Mouse (Mus musculus) cerebellum, postnatal 4 days (tissue): ENCODE measurements at regions not wholly inside any gene's neighbourhood (a gene's known extent, or its start where the extent isn't known, plus 50 kb on each side); places are given as distances from the start of the nearest gene placed in this dataset.
A peak's percentile ranks its signal among the peaks of the same experiment; 100 is the strongest.

Source experiments
- DNase-seq, 2 experiments: peaks; one replicate each; pipeline ENCODE4 v3.0.0; 2022; ENCODE audit warnings: low spot score in 2 of 2, mixed read lengths in 1 of 2

DNA sequence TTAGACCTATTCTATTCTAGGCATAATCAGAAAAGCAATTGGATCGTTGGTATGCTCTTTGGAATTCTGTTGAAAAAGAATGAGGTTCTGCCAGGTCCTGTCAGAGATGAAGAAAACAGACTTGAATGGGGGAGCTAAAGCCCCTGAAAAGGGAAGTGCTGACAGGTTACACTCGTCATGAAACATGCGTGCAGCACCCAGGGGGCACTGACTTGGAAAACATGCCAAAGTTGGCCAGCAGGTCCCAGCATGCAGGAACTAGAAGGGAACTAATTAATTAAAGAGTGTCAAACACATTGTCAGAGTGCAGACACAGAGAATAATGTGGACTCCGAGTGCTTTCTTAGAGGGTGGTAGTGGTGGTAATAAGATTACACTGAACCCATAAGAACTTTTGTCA, 346.2 kb upstream of the Smarca2 start:
- no peak for DNase-seq

DNA sequence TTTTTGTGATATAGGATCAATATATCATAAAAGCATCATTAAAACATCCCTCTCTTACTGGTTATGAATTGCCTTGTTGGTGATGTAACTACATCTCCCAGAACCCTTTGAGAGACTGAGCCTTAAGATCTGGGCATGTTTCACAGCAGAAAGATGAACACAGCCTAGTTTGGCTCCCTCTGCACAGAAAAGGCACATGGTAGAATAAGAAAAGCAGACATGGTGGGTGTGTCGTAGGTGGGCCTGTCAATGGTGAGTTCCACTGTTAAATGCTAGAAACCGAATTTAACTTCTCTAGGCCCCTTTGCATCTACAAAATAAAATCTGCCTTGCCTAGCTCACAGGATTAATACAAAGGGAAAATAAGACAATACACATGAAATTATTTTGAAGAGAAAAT, 343.3 kb upstream of the Smarca2 start:
- DNase-seq = no peak

DNA sequence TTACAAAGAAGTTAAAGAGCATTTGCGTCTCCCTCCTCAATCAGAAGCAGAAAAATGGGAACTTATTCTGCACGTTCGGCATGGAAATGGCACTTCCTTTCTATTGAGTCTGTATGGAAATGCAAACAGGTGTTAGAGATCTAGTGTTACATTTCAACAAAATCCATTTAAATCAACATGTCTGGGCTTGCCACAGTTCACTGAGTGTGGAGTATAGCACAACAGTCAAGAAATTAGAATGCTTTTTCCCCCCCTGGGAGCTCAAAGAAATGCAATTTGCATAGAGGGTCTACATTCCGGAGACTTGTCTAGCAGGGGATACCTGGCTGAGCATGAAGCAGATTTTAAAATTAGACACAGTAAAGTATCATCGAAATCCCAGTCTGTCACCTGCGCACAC, 308.5 kb upstream of the Smarca2 start:
- DNase-seq = no peak

DNA sequence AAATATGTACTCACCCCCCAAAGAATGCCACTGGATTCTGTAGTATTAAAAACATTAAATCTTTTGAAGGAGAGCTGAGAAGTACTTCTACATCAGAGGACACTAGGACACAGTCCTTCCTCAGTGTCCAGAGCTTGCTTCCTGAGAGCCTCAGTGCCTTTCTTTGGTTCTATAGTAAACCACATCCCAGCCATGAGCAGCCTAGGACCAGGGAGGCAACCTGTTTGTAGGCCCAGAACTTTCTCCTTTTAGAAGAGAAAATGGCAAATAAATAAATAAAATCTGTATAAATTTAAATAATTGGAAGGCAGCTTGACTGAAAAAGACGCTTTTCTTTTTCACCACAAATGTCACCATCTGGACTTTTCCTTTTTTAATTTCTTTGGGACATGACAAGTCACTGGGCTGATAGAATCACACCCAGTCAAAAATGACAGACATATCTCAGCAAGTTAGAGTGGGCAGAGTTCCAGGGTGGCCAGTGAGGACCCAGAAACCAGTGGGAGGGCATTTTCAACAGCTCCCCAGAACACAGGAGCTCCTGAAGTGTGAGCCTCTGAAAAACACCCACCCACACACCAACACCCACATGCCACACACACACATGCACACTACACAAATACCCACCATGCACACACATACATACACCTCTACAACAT, 296.2 kb upstream of the Smarca2 start:
- no peak for DNase-seq

DNA sequence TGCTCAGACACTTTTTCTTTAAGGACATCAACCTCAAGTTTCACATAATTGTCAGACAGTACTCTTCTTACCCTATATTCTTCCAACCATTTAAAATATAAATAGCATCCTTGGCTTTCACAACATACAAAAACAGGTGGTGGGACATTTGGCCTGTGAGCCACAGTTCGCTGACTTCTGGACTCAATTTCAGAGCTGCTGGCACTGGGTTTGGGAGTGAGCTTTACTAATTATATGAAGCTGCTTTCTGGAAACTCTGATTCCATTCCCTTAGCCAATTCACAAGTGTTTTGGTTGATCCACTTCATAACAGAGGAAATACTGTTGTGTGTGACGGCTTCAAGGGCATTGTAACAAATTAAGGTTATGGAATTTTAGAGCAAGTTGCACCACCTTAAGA, 285.9 kb upstream of the Smarca2 start:
- DNase-seq = no peak

DNA sequence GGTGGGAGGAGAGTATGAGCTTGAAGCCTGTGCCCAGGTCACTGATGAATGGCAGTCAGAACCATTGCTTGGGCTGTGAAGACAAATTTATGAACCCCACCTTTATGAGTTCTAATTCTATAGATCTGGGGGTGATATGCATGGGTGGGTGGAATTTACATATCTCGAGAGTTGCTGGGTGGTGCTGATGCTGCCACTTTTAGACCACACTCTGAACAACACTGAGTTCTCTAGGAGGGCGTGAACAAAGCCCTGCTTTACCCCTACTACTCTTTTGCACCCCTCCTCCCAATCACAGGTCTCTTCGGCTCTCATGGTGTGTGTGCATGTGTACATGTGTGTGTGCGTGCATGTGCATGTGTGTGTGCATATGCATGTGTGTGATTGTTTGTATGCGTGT, 281.2 kb upstream of the Smarca2 start:
- no peak for DNase-seq

DNA sequence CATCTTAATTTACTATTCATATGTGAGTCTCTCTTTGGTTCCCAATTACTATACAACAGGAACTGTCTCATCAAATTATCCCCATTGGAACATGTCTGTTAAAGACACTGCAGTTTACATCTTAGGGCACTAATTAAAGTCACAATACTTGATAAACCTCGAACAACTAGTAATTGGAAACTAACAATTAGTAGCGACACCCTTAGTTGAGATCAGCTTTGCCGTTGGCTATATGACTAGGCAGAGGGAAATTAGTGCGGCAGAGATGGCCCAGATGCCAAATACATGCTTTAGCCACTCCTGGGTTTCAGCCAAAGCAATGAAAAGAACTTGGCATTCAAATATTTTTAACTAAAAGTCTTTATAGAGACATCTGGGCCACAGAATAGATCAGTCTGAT, 265.7 kb upstream of the Smarca2 start:
- no peak for DNase-seq

DNA sequence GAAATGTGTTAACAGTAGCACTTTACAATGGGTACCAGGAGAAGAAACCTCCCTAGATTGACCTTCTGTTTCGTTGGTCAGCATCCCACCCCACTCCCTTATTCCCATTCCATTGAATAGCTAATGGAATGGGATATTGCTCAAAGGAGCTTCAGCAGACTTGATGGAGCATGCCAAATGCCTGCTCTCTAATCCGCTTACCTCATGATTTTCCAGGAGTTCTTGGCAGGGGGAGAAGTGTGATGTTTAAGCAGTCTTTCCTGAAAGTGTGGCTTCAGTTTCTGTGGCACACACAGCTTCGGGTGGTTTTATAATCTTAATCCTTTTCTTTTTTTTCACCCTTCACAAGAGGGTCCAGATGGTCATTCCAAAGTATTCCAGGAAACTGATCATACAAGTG, 264.7 kb upstream of the Smarca2 start:
- DNase-seq = no peak

DNA sequence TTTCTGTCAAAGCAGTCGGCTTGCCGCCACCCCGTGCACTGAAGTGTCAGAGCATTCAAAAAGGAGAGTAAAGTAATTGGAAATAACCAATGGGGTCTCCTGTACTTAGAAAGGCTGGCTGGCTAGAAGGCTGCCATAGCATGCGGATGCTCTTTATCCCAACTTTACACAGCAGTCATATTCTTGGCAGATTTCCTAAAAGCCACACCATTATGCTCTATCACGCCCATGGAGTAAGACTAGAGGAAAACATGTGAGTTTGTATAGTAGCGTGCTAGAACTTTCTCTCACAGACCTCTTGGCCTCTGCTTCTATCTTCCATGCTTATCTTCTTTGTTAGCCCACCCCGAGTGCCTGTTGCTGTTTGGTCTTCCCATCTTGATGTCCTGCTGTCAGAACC, 249.8 kb upstream of the Smarca2 start:
- DNase-seq = no peak

DNA sequence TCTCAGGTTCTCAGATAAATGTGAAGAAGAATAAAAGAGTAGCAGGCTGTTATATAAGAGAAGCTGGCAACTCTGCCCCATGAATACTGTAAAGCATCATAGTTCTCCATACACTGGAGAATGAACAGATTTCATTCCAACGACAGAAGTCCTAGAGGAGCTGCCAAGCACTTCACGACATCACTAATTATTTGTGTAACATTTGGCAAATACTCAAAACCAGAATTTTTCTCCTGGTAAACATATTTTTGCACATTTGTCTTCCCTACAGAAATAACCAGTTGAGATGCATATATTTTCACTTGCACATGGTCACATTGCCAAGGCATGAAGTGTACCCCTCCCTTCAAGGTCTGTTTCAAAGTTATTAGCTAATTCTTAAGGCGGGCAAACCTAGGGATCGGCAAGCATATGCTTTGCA, 220.9 kb upstream of the Smarca2 start:
- DNase-seq = no peak

DNA sequence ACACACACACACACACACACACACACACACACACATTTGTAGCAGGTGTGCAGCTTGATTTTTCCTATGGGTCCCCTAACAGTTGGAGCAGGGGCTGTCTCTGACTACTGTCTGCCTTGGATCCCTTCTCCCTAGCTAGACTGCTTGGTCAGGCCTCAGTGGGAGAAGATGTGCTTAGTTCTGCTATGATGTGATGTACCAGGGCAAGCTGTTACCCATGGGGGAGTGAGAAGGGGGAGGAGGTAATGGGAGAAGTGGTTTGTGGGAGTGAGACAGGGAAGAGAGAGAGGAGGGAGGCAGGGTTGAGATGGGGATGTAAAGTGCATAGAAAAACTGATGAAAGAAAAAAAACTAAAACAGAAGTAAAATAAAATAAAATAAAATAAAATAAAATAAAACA, 218.8 kb upstream of the Smarca2 start:
- no peak for DNase-seq

DNA sequence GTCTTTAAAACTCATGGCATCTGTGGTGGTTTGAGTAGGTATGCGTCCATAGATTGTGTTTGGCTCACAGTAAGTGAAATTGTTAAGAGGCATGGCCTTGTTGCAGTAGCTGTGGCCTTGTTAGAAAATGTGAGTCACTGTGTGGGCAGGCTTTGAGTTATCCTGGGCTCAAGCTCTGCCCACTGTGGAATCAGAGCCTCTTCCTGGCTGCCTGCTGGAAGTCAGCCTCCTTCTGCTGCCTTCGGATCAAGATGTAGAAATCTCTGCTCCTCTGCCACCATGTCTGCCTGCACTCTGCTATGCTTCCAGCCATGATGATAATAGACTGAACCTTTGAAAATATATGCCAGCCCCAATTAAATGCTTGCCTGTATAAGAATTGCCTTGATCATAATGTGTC, 192.2 kb upstream of the Smarca2 start:
- DNase-seq = no peak

DNA sequence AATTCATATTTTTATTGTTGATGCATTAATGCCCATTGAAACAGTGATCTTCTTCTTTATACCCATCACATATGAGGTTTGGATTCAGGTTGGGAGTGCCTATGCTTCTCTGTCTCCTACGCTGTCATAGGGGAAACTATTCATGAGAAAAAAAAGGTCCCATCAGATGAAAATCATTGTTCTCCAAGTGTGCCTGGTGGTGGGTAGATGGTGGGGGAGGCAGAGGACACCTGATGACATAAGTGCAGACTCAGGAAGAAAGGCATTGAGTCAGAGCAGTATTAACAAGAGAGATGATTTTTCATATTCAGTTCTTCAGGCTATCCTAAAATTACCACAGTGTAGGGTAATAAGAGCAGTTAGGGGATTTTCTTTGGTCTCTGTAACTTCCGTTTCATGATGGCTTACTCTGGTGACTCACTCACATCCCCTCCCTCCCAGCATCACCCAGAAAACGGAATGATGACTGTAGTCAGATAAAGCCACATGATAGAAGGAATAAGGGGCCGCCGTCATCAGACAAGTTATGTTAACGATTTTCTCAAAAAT, 190.3 kb upstream of the Smarca2 start:
- DNase-seq = no peak

DNA sequence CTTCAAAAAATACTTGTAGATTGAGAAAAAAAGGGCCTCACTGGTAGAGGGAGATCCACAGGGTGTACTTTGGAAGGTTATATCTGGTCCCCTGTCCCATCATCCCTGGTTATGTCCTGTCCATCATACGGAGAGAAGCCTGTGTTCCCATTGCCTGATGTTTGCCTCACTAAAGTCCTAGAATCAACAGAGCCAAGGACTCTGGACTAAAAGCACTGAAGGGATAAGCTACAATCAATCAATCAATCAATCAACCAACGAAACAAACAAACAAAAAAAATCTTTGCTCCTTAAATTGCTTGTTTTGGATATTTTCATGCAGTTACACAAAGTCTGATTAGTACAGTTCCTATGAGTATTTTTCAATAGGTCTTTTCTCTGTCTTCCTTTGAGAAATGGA, 185.1 kb upstream of the Smarca2 start:
- DNase-seq = no peak

DNA sequence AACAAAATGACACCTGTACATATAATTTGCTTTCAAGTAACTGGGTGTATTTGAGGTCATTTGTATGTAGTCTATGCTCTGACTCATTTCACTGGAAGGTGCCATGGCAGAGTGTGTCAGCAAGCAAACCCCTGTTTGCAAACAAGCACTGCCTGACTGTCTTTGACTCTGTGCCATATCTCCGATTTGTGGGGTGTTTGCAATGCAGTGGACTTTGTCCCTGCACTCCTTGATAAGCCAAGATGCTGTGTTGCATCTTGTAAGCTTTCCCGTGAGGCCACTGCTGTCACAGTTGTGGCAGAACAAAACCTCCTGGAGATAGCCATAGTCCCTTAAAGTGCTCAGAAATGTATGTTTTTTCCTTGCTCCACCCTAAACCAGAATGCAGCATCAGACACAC, 165.7 kb upstream of the Smarca2 start:
- no peak for DNase-seq

DNA sequence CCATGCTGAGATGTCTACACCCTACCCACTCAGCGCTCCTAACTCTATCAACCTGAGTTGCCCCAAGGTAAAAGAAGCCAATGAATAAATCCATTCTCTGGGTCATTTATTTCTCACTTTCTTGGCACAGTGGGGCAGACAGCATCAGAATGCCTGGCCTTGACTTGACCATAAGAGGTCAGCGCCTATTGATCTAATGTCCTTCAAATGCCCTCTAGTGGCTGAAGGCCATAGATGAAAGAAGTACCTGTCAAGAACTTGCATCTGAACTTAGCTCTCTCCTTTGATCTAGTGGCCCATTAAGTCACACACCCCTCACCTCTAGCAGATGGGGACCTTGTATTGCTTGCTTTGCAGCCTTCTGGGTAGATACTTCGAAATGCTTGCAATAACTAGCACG, 159.5 kb upstream of the Smarca2 start:
- no peak for DNase-seq

DNA sequence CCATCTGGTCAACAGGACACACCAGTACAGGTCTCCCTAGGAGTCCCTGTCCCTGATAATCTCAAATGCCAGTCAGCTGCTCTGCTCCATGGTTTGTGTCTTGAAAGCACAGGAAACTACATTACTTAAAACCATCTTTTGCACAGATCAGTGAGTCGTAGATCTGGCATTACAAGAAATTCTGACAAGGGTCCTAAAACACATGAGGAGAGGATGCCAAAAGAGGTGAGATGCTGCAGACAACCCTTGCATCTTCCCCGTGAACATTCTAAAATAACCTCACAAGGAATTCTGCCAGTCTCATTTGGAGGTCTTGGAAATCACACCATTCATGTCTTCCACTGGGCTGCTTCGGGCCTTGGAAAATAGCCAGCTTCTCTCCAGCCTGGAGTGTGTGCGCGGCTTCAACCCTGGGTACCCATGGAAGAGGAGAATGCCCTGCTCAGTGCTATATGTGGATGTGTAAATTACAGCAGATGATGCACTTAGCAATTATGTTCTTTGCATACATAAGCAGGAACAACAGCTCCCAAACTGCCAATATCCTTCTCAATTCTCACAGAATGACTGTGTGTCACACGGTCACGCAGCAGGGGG, 157.3 kb upstream of the Smarca2 start:
- DNase-seq = no peak

DNA sequence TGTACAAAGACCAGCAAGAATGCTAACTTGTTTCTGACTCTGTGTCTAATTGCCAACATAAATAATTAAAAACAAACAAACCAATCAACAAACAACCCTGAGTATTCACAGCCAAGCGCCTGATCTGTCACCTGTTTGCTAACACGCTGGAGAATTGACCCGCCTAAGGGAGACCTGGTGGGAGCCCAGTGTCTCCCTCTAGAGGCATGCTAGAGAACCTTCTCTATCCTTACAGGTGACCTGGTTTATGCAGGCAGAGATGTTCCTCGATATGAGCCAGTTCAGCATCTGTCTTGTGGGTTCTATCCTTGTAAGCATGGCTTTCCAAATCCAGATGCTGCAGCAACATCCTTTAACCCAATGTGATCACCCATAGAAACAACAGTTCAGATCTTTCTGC, 143.1 kb upstream of the Smarca2 start:
- DNase-seq = no peak

DNA sequence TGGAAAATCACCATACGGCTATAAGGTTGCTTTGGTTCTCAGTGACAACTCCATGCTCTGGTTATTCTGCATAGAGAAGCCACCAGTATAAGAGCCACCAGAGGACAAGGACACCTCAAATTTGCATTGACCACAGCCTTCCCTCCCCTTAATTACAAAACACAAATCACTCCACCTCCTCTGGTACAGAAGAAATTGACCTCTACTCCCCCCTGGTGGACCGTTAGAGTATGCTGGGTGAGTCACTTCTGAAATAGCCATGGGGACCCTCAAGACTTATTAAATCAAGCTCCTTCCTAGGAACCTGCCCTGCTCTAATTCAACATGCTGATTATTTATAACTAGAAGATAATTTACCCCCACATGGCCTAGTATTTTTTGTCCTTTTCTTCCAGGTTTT, 139.6 kb upstream of the Smarca2 start:
- DNase-seq = peak in 1 of 2 experiments; percentile 31

DNA sequence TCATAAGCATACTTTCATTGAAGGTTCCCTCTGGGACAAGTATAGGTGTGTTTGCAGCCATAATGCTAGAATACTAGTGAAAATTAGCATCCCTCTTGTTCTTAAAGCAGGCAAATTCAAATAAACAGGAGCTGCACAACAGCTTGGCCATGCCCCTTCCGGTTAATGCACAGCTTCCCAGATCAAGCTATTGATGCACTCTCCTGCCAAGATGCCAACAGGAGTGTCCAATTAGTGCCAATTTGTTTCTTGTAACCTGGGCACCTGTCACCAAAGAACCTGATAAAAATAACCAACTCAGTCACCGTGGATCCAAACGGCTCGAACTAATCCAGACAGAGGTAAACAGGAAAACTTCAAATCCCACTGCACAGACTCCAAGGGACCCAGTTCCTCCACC, 138.6 kb upstream of the Smarca2 start:
- DNase-seq = no peak

DNA sequence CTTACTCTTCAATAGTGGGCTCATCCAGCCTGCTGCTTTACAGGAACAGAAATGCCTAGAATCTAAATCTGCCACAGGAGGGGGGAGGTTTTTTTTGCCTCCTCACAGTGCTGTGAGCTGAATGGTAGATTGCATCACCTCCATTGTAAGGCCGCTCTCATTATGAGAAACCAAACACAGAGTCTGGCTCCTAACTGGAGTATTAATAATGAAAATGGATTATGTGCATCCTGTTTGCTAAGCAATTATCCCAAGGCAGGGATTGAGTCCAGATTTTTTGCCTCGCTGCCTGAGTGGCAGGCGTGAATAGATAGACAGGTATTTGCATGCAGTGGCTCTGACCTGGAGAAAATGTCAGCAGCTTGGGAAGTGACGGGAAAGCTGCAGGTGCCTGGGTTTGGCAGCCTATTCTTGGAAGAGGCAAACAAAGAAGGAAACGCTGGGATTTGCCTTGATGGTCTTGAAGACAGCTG, 137.6 kb upstream of the Smarca2 start:
- DNase-seq = no peak

DNA sequence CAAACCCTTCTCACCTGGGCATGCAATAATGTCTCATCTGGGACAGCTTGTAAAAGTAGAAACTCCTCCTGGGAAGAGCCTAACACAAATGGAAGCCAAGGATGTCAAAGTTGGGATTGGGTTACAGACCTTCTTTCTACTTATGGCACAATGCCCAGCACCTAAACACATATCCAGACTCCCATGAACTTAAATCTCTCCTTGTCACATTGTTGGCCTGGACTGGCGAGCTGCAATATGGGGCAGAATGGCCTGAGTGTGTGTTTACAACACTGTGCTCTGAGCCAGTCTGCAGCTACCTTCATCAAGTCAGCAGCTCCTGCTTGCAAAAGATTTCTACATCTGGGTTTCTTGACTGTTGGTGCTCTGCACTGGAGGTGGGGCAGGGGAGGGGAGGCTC, 132.2 kb upstream of the Smarca2 start:
- DNase-seq = no peak

DNA sequence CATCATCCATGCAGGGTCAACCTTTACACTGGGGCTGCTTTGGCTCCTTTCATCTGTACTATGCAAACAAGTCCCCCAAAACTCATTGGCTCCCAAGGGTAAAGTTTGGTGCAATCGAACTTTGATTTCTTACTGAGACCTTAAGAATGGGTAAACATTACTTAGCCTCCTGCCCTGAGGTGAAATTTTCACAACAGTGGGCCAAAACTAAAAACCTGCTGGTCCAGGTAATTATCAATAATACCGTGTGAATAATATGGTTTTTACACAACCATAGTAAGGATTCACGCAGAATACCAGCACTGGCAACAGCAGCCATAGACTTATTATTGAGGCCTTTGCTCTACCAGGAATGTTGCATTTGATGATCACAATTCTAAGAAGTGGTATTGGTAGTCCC, 131.6 kb upstream of the Smarca2 start:
- DNase-seq = no peak

DNA sequence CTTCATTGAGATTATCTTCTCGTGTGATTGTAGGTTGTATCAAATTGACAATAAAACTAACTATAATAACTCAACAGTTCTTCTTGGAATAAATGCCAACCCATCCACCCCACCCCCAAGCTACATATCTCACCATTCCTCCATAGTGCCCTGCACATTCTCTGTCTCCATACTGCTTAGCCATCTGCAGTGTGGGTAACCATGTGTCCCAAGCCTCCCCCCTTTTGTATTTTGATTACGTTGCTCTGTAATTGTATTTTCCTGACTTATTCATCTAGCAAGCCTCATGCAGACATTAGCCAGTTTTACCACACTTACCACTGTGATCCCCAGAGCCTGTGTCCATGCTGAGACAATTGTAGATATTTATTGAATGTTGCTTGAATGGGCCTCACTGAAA, 129.7 kb upstream of the Smarca2 start:
- DNase-seq = no peak
